ENCODE assay signal across 14 mouse cellular contexts in the genomic region with DNA sequence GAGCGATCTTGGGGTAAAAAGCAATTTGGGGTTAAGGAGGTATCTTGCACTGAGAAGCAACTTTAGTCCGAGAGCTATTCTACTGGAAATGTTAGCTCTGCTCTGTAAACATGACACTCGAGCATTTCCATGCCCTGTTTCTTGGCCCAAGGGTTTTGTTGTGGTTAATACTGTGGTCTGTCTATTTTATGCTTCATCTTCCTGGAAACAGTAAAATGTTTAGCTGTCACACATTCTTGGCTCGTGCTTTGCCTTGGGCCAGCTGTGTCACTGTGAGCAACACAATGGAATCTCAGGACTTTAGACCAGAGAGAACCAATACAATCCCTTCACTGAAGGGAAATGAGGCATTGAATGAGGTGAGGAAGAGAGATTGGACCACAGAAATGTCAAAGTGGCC. TPM values are rescaled to one million over a fixed set of nuclear protein-coding genes. Genes with fewer than 3 reads are reported as not detected.
DNase-seq lines count a peak whose midpoint lies in the region; ATAC-seq and TF ChIP-seq lines count a peak whose summit lies in the region.
"Had no signal": no experiment of that assay in that cellular context is flagged by ENCODE, and none has a peak within 500 bp of the region (broad histone marks: within the 10 kb centered on the region; RNA-seq: fewer than 3 reads in every experiment).

No protein-coding gene starts in this region.

- DNase-seq in heart, postnatal 4 days = peak; percentile 9
- DNase-seq in heart, adult 8-10 months (ENCODE audit: low spot score) = no peak
- peak; percentile 64 for DNase-seq in kidney, postnatal 14 days
- no peak for DNase-seq in layer of hippocampus, postnatal 36 days
- DNase-seq in layer of hippocampus, adult 8-10 months (ENCODE audit: low spot score in 2 of 2) = no peak
- no peak for DNase-seq in forebrain, embryonic 14.5 days (ENCODE audit: low spot score)
- DNase-seq: adrenal gland, postnatal 10 days; thymus, postnatal 25 days had no signal

- no peak overlapping the region for H3ac ChIP-seq in myocyte (ENCODE audit: control insufficient read depth, insufficient read length)

- H3K9me3 ChIP-seq in embryonic facial prominence, embryonic 15.5 days (replicated peaks) = no peaks in the 10 kb centered on the region
- H3K9me3 ChIP-seq in forebrain, embryonic 14.5 days (replicated peaks; ENCODE audit: control insufficient read depth, low read length) = no peaks in the 10 kb centered on the region
- H3K9me3 ChIP-seq: heart, embryonic 13.5 days; hindbrain, embryonic 15.5 days; limb, embryonic 15.5 days had no signal

- 23% methylated on average over 4 of the region's 4 CpGs for WGBS in embryonic facial prominence, embryonic 15.5 days
- 77% methylated on average over 4 of the region's 4 CpGs for WGBS in forebrain, embryonic 14.5 days

- no peak overlapping the region for H3K4me2 ChIP-seq in embryonic facial prominence, embryonic 15.5 days (replicated peaks)
- peak overlapping the region; percentile 43 for H3K4me2 ChIP-seq in myocyte (ENCODE audit: low read depth)
- H3K4me2 ChIP-seq in forebrain, embryonic 14.5 days (ENCODE audit: low read length) = no peak overlapping the region
- H3K4me2 ChIP-seq: heart, embryonic 13.5 days; hindbrain, embryonic 15.5 days; limb, embryonic 15.5 days had no signal

- H3K79me2 ChIP-seq in myocyte (ENCODE audit: control insufficient read depth, insufficient read depth) = no peaks in the 10 kb centered on the region

- H3K27ac ChIP-seq in embryonic facial prominence, embryonic 15.5 days (replicated peaks) = 0 out of 2 replicates have a peak overlapping the region, but pooled peaks have one; percentile 31
- H3K27ac ChIP-seq in forebrain, embryonic 14.5 days (ENCODE audit: low read depth, low read length) = no peak overlapping the region
- H3K27ac ChIP-seq: heart, embryonic 13.5 days; hindbrain, embryonic 15.5 days; limb, embryonic 15.5 days had no signal

- H3K36me3 ChIP-seq in embryonic facial prominence, embryonic 15.5 days = no peaks in the 10 kb centered on the region
- no peaks in the 10 kb centered on the region for H3K36me3 ChIP-seq in myocyte (ENCODE audit: control insufficient read depth, insufficient read depth)
- H3K36me3 ChIP-seq in forebrain, embryonic 14.5 days (ENCODE audit: control insufficient read depth, insufficient read depth, low read length) = no peaks in the 10 kb centered on the region
- H3K36me3 ChIP-seq: heart, embryonic 13.5 days; hindbrain, embryonic 15.5 days; limb, embryonic 15.5 days had no signal

- H3K4me1 ChIP-seq in embryonic facial prominence, embryonic 15.5 days = no peaks in the 10 kb centered on the region
- H3K4me1 ChIP-seq in forebrain, embryonic 14.5 days (ENCODE audit: control insufficient read depth, insufficient read depth, low read length) = no peaks in the 10 kb centered on the region
- H3K4me1 ChIP-seq: heart, embryonic 13.5 days; hindbrain, embryonic 15.5 days had no signal

- no peak for TF ChIP-seq POLR2A in myocyte (IDR thresholded peaks at IDR 0.05; ENCODE audit: insufficient read length, low read depth)

- ATAC-seq in embryonic facial prominence, embryonic 15.5 days (ENCODE audit: insufficient number of reproducible peaks, low FRiP score, low TSS enrichment, low read depth) = no peak
- no peak for ATAC-seq in forebrain, embryonic 14.5 days

- H3K9ac ChIP-seq in embryonic facial prominence, embryonic 15.5 days = no peak overlapping the region
- H3K9ac ChIP-seq in forebrain, embryonic 14.5 days (ENCODE audit: low read length) = no peak overlapping the region
- H3K9ac ChIP-seq: heart, embryonic 13.5 days; hindbrain, embryonic 15.5 days; limb, embryonic 15.5 days had no signal

- no peak overlapping the region for H3K4me3 ChIP-seq in embryonic facial prominence, embryonic 15.5 days (replicated peaks)
- H3K4me3 ChIP-seq in myocyte = no peak overlapping the region
- no peak overlapping the region for H3K4me3 ChIP-seq in forebrain, embryonic 14.5 days (ENCODE audit: low read depth, low read length)
- H3K4me3 ChIP-seq: heart, embryonic 13.5 days; hindbrain, embryonic 15.5 days; limb, embryonic 15.5 days; megakaryocyte, embryonic 14.5 days had no signal

- H3K27me3 ChIP-seq in embryonic facial prominence, embryonic 15.5 days = no peaks in the 10 kb centered on the region
- peaks cover 4% of the 10 kb centered on the region for H3K27me3 ChIP-seq in myocyte (ENCODE audit: control insufficient read depth, insufficient read depth, insufficient read length)
- H3K27me3 ChIP-seq in forebrain, embryonic 14.5 days (replicated peaks; ENCODE audit: control insufficient read depth, insufficient read depth, low read length) = no peaks in the 10 kb centered on the region
- H3K27me3 ChIP-seq: heart, embryonic 13.5 days; hindbrain, embryonic 15.5 days; limb, embryonic 15.5 days had no signal

TF ChIP-seq in myocyte, 11 proteins besides CTCF, POLR2A, EP300 and RAD21:
- TF ChIP-seq REST (IDR thresholded peaks at IDR 0.05; ENCODE audit: insufficient read depth, insufficient read length) (no peak), MYOG (IDR thresholded peaks at IDR 0.05; ENCODE audit: control insufficient read depth in 1 of 3, insufficient read depth in 1 of 3, insufficient read length in 2 of 3, low read depth in 2 of 3) (peak in 1 of 3 experiments; percentile 35), CEBPB (IDR thresholded peaks at IDR 0.05; ENCODE audit: insufficient read depth, poor library complexity, severe bottlenecking) (no peak), MAX (IDR thresholded peaks at IDR 0.05; ENCODE audit: low read depth) (no peak), POLR2AphosphoS2 (IDR thresholded peaks at IDR 0.05; ENCODE audit: insufficient read length, low read depth) (no peak), USF1 (IDR thresholded peaks at IDR 0.05; ENCODE audit: low read depth) (no peak), MYOD1 (IDR thresholded peaks at IDR 0.05; ENCODE audit: control insufficient read depth in 1 of 3, insufficient read length in 2 of 3, low read depth in 2 of 3) (peak in 1 of 3 experiments; percentile 42), SRF (IDR thresholded peaks at IDR 0.05; ENCODE audit: control insufficient read depth, insufficient read length, low read depth) (no peak), TCF3 (IDR thresholded peaks at IDR 0.05; ENCODE audit: insufficient read length, low read depth) (peak; percentile 11), TCF12 (IDR thresholded peaks at IDR 0.05; ENCODE audit: insufficient read depth, poor library complexity, severe bottlenecking) (peak; percentile 3), E2F4 (IDR thresholded peaks at IDR 0.05; ENCODE audit: insufficient read depth) (no peak)

RNA-seq across cellular contexts. Expression of a gene that starts 40.6 kb away (rescaled TPM):
- total RNA-seq in heart, postnatal 4 days (2021) = 10 to 100 TPM; 39.4 to 40.7 TPM
- total RNA-seq in heart, adult 8-10 months (2022) = 1 to 10 TPM; 3.6 to 6.8 (median 4.6) TPM
- 89.3 and 90.7 TPM in 2 replicates for polyA plus RNA-seq in embryonic facial prominence, embryonic 15.5 days (2015; fragmentation: Nextera tagmentation; extraction: Ambion mirVana)
- 7.6 TPM for polyA plus RNA-seq in myocyte (2012; fragmentation: generic; extraction: Trizol)
- total RNA-seq in layer of hippocampus, postnatal 36 days (2021) = 10 to 100 TPM; 73.3 to 80.7 TPM
- 10 to 100 TPM; 78.3 to 80.3 (median 78.9) TPM for total RNA-seq in layer of hippocampus, adult 8-10 months (2022)
- 42.0 and 50.2 TPM in 2 replicates for polyA plus RNA-seq in forebrain, embryonic 14.5 days (2014; fragmentation: Nextera tagmentation; extraction: Ambion mirVana)

Comparison
In these comparisons a context has a peak if more than half of its experiments do, and no peak if none do; other contexts are left out.
1. DNase-seq: peak in heart, postnatal 4 days (single experiment) and kidney, postnatal 14 days (single experiment); none in heart, adult 8-10 months (single experiment), layer of hippocampus, postnatal 36 days (0 of 2), layer of hippocampus, adult 8-10 months (0 of 2) and forebrain, embryonic 14.5 days (single experiment).
2. RNA of a gene that starts 40.6 kb away (total RNA-seq): 73.3 to 80.7 TPM in layer of hippocampus, postnatal 36 days, 78.3 to 80.3 TPM in layer of hippocampus, adult 8-10 months and 39.4 to 40.7 TPM in heart, postnatal 4 days; 3.6 to 6.8 TPM in heart, adult 8-10 months; every median in the first group is over 4 times any median in the second.